Mouse (Mus musculus) limb, embryonic 15.5 days (tissue): ENCODE results near the gene Traf3ip3. TPM values are rescaled to one million over a fixed set of nuclear protein-coding genes. Genes with fewer than 3 reads are reported as not detected.

Source experiments
- ATAC-seq: fragments of 200-750 bp; cut with Nextera tagmentation; 2 replicates; pipeline ENCODE4 v1.8.0; 2017; ENCODE audit warnings: low read depth, moderate TSS enrichment; ENCODE audit not compliant: insufficient number of reproducible peaks, low FRiP score, low TSS enrichment
- H3K27ac ChIP-seq: fragments of 300-500 bp; sonication (generic); 2 replicates; pipeline ENCODE4 v1.5.1; 2015; ENCODE audit warnings: moderate library complexity, mild to moderate bottlenecking, inconsistent platforms
- H3K27me3 ChIP-seq: fragments of 300-500 bp; sonication (generic); 2 replicates; pipeline ENCODE4 v1.6.1; 2015; ENCODE audit warnings: inconsistent platforms
- H3K36me3 ChIP-seq: fragments of 300-500 bp; sonication (generic); 2 replicates; pipeline ENCODE4 v1.6.1; 2015; ENCODE audit warnings: inconsistent platforms
- H3K4me1 ChIP-seq: fragments of 300-500 bp; sonication (generic); 2 replicates; pipeline ENCODE4 v1.6.1; 2015; ENCODE audit warnings: inconsistent platforms
- H3K4me2 ChIP-seq: fragments of 300-500 bp; sonication (generic); 2 replicates; pipeline ENCODE4 v1.6.1; 2015; ENCODE audit warnings: mild to moderate bottlenecking, inconsistent platforms
- H3K4me3 ChIP-seq: fragments of 300-500 bp; sonication (generic); 2 replicates; pipeline ENCODE4 v1.5.1; 2015; ENCODE audit warnings: mild to moderate bottlenecking, inconsistent platforms
- H3K9ac ChIP-seq: fragments of 300-500 bp; sonication (generic); 2 replicates; pipeline ENCODE4 v1.6.1; 2015; ENCODE audit warnings: inconsistent platforms
- H3K9me3 ChIP-seq: fragments of 300-500 bp; sonication (generic); 2 replicates; pipeline ENCODE4 v1.6.1; 2016; ENCODE audit warnings: inconsistent platforms
- WGBS: fragments of 180-500 bp; shearing (Covaris S2); methylation state at CpG from one replicate; pipeline ENCODE4 v1.1.7; 2015; 5-methylcytosine and 5-hydroxymethylcytosine counted together
- polyA plus RNA-seq: library from polyadenylated mRNA; unstranded; fragments of >200 nt; fragmentation: Nextera tagmentation; extraction: Ambion mirVana; gene quantifications from 2 replicates; pipeline ENCODE4 v1.2.1, GENCODE M21; 2015

The Traf3ip3 gene
- polyA plus RNA-seq = 16.3 and 44.2 TPM in 2 replicates

- H3K4me2 ChIP-seq = no peak within 1 kb of the TSS
- H3K9ac ChIP-seq = no peak within 1 kb of the TSS
- WGBS = 54% methylated on average over 5 of the region's 5 CpGs
- H3K9me3 ChIP-seq = no peaks in the 10 kb centered on the region
- no peak within 1 kb of the TSS for H3K4me3 ChIP-seq
- no peaks in the 10 kb centered on the region for H3K27me3 ChIP-seq
- no peak for ATAC-seq
- H3K27ac ChIP-seq = no peak within 1 kb of the TSS
- no peaks in the 10 kb centered on the region for H3K4me1 ChIP-seq
- no peaks in the 10 kb centered on the region for H3K36me3 ChIP-seq
These were observed at the start of gene Traf3ip3 for GRCm38 (mm10) chr1:193201383-193201778. Traf3ip3 (minus strand) TSS chr1:193201703.

GRCm38 (mm10) chr1:193250026-193250425 is 48.5 kb upstream of the Traf3ip3 start:
- no peak for ATAC-seq
- Histone ChIP-seq H3K4me2 (no peak overlapping the region), H3K27me3 (no peaks in the 10 kb centered on the region), H3K4me1 (no peaks in the 10 kb centered on the region), H3K27ac (no peak overlapping the region), H3K9ac (no peak overlapping the region), H3K9me3 (no peaks in the 10 kb centered on the region), H3K36me3 (no peaks in the 10 kb centered on the region), H3K4me3 (no peak overlapping the region)
- 80% methylated on average over 2 of the region's 2 CpGs for WGBS

DNA sequence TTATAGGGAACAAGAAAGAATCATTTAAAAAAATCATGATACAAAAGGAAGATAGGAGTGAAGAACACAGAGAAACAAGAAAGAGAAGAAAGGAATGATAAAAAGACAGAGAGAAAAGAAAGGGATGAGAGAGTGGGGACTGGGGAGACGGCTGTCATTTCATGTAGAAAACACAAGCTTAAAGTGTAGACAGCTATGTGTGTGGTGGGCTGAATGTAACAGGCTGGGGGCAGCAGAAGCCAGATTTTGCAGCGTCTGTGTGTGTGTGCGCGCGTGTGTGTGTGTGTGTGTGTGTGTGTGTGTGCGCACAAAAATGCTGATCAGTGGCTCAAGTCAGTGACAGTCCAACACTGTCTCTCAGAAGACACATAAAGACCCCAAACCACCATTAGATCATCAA is 42.7 kb upstream of the Traf3ip3 start:
- Histone ChIP-seq H3K9me3 (no peaks in the 10 kb centered on the region), H3K4me2 (no peak overlapping the region), H3K4me1 (no peaks in the 10 kb centered on the region), H3K4me3 (no peak overlapping the region), H3K27ac (no peak overlapping the region), H3K27me3 (no peaks in the 10 kb centered on the region), H3K36me3 (no peaks in the 10 kb centered on the region), H3K9ac (no peak overlapping the region)
- ATAC-seq = no peak
- 77% methylated on average over 6 of the region's 6 CpGs for WGBS

DNA sequence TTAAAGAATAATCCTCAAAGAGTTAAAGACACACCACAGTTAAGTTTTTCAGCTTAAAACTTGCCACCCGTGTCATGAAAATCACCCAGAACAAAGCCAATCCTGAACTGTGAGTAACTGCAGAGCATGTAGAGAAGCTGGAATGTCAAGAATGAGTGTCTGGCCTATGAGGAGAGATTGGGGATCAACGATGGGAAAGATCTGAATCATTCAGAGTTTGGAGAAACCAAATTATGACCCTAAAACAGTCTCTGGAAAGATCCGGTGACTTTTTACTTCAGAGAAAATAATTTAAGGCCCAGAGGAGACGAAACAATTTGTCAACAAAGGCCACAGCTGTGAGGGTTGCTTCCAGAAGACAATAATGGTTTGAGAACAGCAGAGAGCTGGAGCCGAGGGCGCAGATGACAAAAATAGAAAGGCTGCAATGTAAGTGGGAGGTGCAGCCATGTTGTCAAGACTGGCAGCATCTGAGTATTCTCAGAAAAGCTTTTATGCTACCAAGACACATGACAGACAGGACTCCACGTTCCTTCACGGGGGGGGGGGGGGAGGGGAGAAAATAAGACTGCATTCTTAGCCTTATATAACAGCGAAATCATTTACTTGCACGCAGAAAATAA is 42.2 kb upstream of the Traf3ip3 start:
- ATAC-seq = no peak
- Histone ChIP-seq H3K27me3 (no peaks in the 10 kb centered on the region), H3K4me2 (no peak overlapping the region), H3K4me3 (no peak overlapping the region), H3K4me1 (no peaks in the 10 kb centered on the region), H3K36me3 (no peaks in the 10 kb centered on the region), H3K27ac (peak overlapping the region; percentile 54; the same call in 1 of the 2 replicates), H3K9ac (no peak overlapping the region), H3K9me3 (no peaks in the 10 kb centered on the region)
- WGBS = 45% methylated on average over 10 of the region's 10 CpGs

DNA sequence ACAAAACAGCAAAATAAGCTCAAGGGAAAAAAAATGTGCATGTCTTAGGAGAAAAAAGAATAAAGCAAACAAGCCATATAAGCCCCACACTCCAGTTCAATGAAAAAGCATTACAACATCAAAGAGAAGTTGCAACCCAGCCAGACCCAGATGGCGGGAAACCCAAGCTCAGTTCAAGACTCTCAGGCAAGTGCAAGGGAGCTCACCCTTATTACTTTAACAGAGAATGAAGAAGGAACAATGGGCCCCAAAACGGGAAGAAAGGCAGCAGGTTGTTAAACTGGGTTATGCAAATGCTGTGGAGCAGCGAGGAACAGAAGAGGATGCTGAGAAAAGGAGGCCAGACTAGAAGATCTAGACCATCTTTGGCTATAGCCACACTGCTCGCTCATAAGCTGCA is 41.4 kb upstream of the Traf3ip3 start:
- Histone ChIP-seq H3K36me3 (no peaks in the 10 kb centered on the region), H3K9ac (no peak overlapping the region), H3K4me2 (no peak overlapping the region), H3K4me1 (no peaks in the 10 kb centered on the region), H3K4me3 (no peak overlapping the region), H3K27ac (no peak overlapping the region), H3K9me3 (no peaks in the 10 kb centered on the region), H3K27me3 (no peaks in the 10 kb centered on the region)
- ATAC-seq = no peak
- WGBS = 54% methylated on average over 4 of the region's 4 CpGs

DNA sequence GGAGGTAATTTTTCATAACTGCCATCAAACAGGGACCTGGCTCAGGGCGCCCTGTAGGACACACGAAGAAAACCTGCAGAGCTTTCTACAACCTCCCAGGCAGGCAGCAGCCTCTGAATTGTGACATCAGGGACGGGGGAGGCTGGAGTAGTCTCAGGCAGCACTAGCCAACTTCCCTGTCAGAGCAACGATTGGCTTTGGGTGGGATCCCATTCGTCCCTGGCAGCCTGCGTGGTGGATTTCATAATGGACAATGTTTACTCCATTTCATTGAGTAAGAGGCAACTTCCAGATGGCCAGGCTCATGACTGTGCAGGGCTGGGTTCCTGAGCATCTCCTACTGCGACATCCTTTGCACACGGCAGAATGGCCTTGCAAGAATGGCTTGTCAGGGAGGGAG is 40.7 kb upstream of the Traf3ip3 start:
- Histone ChIP-seq H3K9ac (no peak overlapping the region), H3K27ac (no peak overlapping the region), H3K9me3 (no peaks in the 10 kb centered on the region), H3K36me3 (no peaks in the 10 kb centered on the region), H3K4me3 (no peak overlapping the region), H3K4me2 (no peak overlapping the region), H3K4me1 (no peaks in the 10 kb centered on the region), H3K27me3 (no peaks in the 10 kb centered on the region)
- ATAC-seq = no peak
- 62% methylated on average over 8 of the region's 8 CpGs for WGBS

GRCm38 (mm10) chr1:193241436-193241835 is 39.9 kb upstream of the Traf3ip3 start:
- Histone ChIP-seq H3K27me3 (no peaks in the 10 kb centered on the region), H3K4me1 (no peaks in the 10 kb centered on the region), H3K27ac (no peak overlapping the region), H3K4me2 (no peak overlapping the region), H3K36me3 (no peaks in the 10 kb centered on the region), H3K4me3 (no peak overlapping the region), H3K9me3 (no peaks in the 10 kb centered on the region), H3K9ac (no peak overlapping the region)
- ATAC-seq = no peak
- 88% methylated on average over 4 of the region's 4 CpGs for WGBS

DNA sequence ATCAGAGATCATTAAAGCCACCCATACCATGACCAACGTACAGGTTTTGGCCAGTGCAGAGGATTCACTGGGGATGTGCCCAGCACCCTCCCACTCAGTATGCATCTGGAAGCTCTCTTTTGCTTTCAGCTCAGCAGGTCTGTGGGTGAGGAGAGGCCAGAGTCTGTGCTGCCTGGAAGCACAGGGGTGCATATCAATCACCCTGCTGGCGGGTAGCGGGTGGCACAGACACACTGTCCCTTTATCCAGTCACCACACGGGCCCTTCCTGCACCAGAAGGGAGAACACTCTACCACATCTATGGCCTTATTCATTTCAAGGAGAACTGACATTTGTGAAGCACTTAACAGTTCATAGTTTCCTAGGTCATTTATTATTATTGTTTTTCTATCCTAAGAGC is 36.9 kb upstream of the Traf3ip3 start:
- no peak overlapping the region for H3K4me2 ChIP-seq
- H3K4me3 ChIP-seq = no peak overlapping the region
- H3K4me1 ChIP-seq = no peaks in the 10 kb centered on the region
- H3K27me3 ChIP-seq = no peaks in the 10 kb centered on the region
- WGBS = 60% methylated on average over 4 of the region's 4 CpGs
- H3K9ac ChIP-seq = no peak overlapping the region
- no peaks in the 10 kb centered on the region for H3K36me3 ChIP-seq
- H3K27ac ChIP-seq = no peak overlapping the region
- ATAC-seq = no peak
- H3K9me3 ChIP-seq = no peaks in the 10 kb centered on the region

DNA sequence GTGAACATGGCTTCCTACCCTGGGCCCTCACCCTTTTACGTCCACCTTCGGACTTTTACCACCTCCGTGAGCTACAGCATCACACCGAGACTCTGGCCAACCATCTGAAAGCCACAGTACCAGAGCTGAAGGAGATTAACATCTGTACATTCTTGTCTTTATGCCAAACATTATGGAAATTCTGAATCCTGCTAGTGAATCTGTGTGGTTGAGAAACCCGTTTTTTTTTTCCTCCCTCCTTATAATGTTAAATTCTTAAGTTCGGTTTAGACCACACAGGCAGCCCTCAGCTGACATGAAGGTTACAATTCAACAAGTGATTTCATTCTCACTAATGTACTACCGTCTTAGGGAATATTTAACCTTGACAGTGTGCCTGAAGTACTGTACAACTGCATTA is 33.4 kb upstream of the Traf3ip3 start:
- no peak overlapping the region for H3K27ac ChIP-seq

DNA sequence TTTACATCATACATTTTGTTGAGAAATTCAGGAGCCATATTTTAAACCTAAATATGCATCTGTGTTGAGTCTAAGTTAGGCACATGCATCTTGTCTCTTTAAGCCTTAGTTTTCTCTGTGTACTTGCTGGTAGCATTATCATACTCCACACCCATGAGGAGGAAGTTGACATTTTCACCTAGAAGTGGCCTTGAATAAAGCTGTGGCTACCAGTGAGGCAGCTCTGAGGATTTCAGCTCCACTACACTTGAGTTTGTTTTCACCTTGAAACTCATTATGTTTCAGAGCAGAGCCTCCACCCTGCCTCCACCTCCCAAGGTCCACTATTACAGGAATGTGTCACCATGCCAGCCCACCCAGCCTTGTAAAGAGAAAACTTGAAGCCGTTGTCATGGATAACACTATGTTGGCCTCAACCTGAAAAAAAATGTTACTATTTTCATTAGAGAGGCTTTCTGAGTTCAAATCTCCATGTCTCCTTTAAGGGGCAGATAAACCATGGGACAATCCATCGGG is 32.7 kb upstream of the Traf3ip3 start:
- Histone ChIP-seq H3K9ac (no peak overlapping the region), H3K36me3 (no peaks in the 10 kb centered on the region), H3K9me3 (no peaks in the 10 kb centered on the region), H3K4me1 (no peaks in the 10 kb centered on the region), H3K27ac (no peak overlapping the region), H3K4me3 (no peak overlapping the region), H3K4me2 (no peak overlapping the region), H3K27me3 (no peaks in the 10 kb centered on the region)
- no peak for ATAC-seq
- WGBS = 84% methylated on average over 2 of the region's 2 CpGs

More for the DNA sequence above, 33.4 kb upstream of the Traf3ip3 start:
- H3K4me1 ChIP-seq = no peaks in the 10 kb centered on the region
- H3K27me3 ChIP-seq = no peaks in the 10 kb centered on the region
- no peaks in the 10 kb centered on the region for H3K9me3 ChIP-seq
- ATAC-seq = no peak
- no peak overlapping the region for H3K4me3 ChIP-seq
- no peak overlapping the region for H3K9ac ChIP-seq
- 38% methylated on average over 7 of the region's 7 CpGs for WGBS
- H3K36me3 ChIP-seq = no peaks in the 10 kb centered on the region
- H3K4me2 ChIP-seq = no peak overlapping the region

- no peaks in the 10 kb centered on the region for H3K9me3 ChIP-seq
- H3K4me3 ChIP-seq = no peak overlapping the region
- H3K36me3 ChIP-seq = no peaks in the 10 kb centered on the region
- H3K27me3 ChIP-seq = no peaks in the 10 kb centered on the region
- 68% methylated on average over 2 of the region's 2 CpGs for WGBS
- H3K9ac ChIP-seq = no peak overlapping the region
- no peak for ATAC-seq
- H3K27ac ChIP-seq = no peak overlapping the region; the same call in 1 of the 2 replicates
- no peak overlapping the region for H3K4me2 ChIP-seq
- no peaks in the 10 kb centered on the region for H3K4me1 ChIP-seq
These were observed 31.2 kb upstream of the Traf3ip3 start for GRCm38 (mm10) chr1:193232732-193233131.

- Histone ChIP-seq H3K9me3 (no peaks in the 10 kb centered on the region), H3K27ac (no peak overlapping the region), H3K36me3 (no peaks in the 10 kb centered on the region), H3K4me1 (peaks cover 9% of the 10 kb centered on the region), H3K27me3 (no peaks in the 10 kb centered on the region), H3K4me2 (no peak overlapping the region), H3K9ac (no peak overlapping the region), H3K4me3 (no peak overlapping the region)
- ATAC-seq = no peak
- 60% methylated on average over 5 of the region's 5 CpGs for WGBS
These were observed 29.4 kb upstream of the Traf3ip3 start for GRCm38 (mm10) chr1:193230935-193231334.

- H3K4me3 ChIP-seq = no peak overlapping the region
- no peaks in the 10 kb centered on the region for H3K9me3 ChIP-seq
- no peak overlapping the region for H3K27ac ChIP-seq
- no peaks in the 10 kb centered on the region for H3K27me3 ChIP-seq
- peaks cover 9% of the 10 kb centered on the region for H3K4me1 ChIP-seq
- 80% methylated on average over 3 of the region's 3 CpGs for whole genome bisulfite sequencing
- no peak overlapping the region for H3K9ac ChIP-seq
- no peaks in the 10 kb centered on the region for H3K36me3 ChIP-seq
- no peak for ATAC-seq
- H3K4me2 ChIP-seq = no peak overlapping the region
These were observed 29.0 kb upstream of the Traf3ip3 start for GRCm38 (mm10) chr1:193230531-193230930.
